Mouse (Mus musculus): Measurements from ENCODE around the gene Stmnd1.

The Stmnd1 gene

GRCm38 (mm10) chr13:46294365-46294764 is 20.8 kb downstream of the Stmnd1 start:
- DNase-seq, result no peak

- no peak for DNase-seq
Measured at GRCm38 (mm10) chr13:46297701-46298100, 24.2 kb downstream of the Stmnd1 start.

GRCm38 (mm10) chr13:46310790-46311189 is 37.3 kb downstream of the Stmnd1 start:
- peak; percentile 50 to 77 for DNase-seq

GRCm38 (mm10) chr13:46313176-46313575 is 39.7 kb downstream of the Stmnd1 start:
- no peak for DNase-seq

GRCm38 (mm10) chr13:46315165-46315564 is 41.6 kb downstream of the Stmnd1 start:
- DNase-seq, result no peak

GRCm38 (mm10) chr13:46326351-46326985 is 52.9 kb downstream of the Stmnd1 start:
- DNase-seq, result peak in 1 of 2 experiments; percentile 33

GRCm38 (mm10) chr13:46335020-46335419 is 61.5 kb downstream of the Stmnd1 start:
- peak; percentile 90 to 96 for DNase-seq

- DNase-seq, result peak in 1 of 2 experiments; percentile 36
Measured at GRCm38 (mm10) chr13:46336281-46336680, 62.8 kb downstream of the Stmnd1 start.

GRCm38 (mm10) chr13:46337791-46338190 is 64.3 kb downstream of the Stmnd1 start:
- DNase-seq, result no peak

- DNase-seq, result no peak
Measured at GRCm38 (mm10) chr13:46339954-46340353, 66.4 kb downstream of the Stmnd1 start.

- DNase-seq, result no peak
Measured at GRCm38 (mm10) chr13:46340583-46340982, 67.1 kb downstream of the Stmnd1 start.

- DNase-seq, result no peak
Measured at GRCm38 (mm10) chr13:46341419-46341818, 67.9 kb downstream of the Stmnd1 start.

- DNase-seq, result no peak
Measured at GRCm38 (mm10) chr13:46343226-46343625, 69.7 kb downstream of the Stmnd1 start.

GRCm38 (mm10) chr13:46346830-46347512 is 73.5 kb downstream of the Stmnd1 start:
- no peak for DNase-seq

- DNase-seq, result no peak
Measured at GRCm38 (mm10) chr13:46349664-46350063, 76.1 kb downstream of the Stmnd1 start.
